Mouse (Mus musculus) CD4-positive naive resting alpha-beta T cell, adult 57 days (primary cell): ENCODE results near the gene Rorc. TPM values are rescaled to one million over a fixed set of nuclear protein-coding genes. Genes with fewer than 3 reads are reported as not detected.

Source experiments
- total RNA-seq: library from RNA; stranded (reverse); gene quantifications from one replicate; pipeline ENCODE4 v1.2.4, GENCODE M21; 2023

Rorc gene
- total RNA-seq, result 0.50 TPM

DNA sequence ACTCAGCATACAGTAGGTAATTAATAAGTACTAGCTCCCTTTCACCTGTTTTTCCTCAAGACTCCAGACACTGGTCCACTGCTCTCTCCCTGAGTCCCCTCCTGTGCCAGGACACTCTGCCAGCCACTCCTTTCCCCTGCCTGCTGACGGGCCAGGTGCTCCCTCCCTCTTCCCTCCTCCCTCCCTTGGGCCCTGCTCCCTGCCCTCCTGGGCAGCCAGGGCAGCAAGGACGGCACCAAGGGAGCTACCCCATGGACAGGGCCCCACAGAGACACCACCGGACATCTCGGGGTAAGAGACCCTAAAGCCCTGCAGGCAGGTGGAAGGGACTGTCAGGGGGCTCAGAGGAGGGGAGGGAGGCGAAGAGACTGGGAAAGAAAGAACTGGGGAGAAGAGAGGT is at the start of gene Rorc:
Gene Rorc (plus strand): TSS at position 154 of the 400 bp plus-strand sequence.

DNA sequence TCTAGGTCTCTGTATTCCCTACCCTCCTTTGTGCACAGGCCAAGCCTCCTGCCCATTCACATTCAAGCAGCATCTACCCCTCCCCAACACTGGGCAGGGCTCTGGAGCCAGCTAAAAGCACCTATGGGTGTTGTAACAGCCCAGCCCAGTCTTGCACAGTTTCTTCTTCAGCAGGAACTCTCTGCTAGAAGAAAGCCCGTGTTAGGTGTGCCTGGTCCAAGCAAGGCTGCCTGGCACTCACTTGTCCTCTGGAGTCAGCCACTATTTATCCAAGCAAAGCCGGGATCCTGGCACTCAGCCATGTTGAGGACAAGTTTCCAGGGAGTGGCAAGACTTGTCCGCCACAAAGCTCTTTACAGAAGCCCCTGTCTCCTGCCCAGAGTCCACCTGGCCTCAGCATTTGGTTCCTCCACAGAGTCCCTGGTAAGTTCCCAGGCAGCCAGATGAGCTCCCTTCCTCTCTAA is 30.6 kb upstream of the Rorc start, which contains the start of gene Them5:
Gene Them5 (plus strand): TSS at position 141 of the 464 bp plus-strand sequence.

DNA sequence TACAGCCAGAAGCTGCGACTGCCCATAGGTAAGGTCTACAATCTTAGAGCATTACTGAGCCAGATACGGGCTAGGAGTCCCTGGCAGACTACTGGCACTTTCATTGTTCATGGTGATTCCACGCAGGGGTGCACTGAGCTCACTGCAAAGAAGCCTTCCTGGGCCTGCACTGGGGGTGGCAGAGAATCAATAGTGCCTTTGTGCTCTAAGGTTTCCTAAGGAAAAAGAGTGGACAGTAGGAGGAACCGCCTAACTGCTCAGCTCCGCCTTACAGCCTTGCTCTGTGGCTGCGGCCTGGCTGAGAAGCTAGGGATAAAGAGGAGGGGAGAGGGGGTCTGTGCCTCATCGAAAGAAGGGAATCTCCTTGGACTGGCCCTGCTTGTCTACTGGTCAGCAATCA is 10.5 kb upstream of the Rorc start, which contains the start of gene C2cd4d:
Gene C2cd4d (plus strand): TSS at position 301 of the 400 bp plus-strand sequence.

DNA sequence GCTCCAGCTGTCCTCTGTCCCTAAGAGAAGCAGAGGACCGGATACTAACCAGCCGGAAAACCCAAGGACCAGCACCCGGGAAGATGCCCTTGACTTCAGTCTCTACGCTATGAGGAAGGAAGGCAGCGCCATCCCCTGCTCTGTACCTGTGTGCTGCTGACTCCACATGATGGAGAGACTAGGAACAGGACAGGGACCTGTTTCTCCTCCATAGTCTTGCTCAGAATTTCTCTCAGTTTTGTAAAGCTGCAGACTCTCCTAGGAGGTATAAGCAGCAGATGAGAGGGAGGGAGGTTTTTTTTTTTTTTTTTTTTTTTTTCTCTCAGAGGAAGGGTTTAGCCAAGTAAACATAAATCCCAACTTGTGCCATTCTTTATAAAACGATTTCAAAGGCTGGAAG is 25.6 kb downstream of the Rorc start, which contains the start of gene Lingo4:
Gene Lingo4 (plus strand): TSS at position 301 of the 400 bp plus-strand sequence.

DNA sequence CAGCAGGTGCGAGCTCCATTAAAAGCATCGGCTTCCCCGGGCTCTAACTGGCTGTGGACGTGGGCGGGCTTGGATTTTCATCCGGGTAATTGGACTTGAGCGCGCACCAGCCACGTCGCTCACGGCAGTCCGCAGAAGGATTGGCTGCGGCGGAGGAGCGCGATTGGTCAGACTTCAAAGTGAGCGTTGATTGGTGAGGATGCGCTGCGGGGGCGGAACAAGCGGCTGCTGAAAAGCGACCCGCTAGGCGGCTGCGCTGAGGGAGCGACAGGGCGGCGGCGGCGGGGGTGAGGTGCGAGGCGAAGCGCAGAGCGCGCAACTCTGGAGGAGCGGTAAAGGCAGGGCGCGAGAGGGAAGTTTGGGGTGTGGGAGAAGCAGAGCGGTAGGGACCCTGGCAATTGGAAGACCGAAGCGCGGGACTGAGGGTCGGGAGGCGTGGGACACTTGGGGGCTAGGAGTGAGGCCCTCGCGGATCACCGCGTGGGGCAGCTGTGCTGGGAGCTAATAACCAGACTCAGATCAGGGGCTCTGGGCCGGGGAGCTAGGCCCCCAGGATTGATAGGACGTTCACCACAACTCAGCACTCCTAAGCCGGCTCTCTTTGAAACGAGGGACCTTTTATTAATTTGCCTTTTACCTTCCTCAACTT is 40.6 kb downstream of the Rorc start, which contains the start of gene Tdrkh:
Gene Tdrkh (plus strand): TSS at position 243 of the 649 bp plus-strand sequence.

DNA sequence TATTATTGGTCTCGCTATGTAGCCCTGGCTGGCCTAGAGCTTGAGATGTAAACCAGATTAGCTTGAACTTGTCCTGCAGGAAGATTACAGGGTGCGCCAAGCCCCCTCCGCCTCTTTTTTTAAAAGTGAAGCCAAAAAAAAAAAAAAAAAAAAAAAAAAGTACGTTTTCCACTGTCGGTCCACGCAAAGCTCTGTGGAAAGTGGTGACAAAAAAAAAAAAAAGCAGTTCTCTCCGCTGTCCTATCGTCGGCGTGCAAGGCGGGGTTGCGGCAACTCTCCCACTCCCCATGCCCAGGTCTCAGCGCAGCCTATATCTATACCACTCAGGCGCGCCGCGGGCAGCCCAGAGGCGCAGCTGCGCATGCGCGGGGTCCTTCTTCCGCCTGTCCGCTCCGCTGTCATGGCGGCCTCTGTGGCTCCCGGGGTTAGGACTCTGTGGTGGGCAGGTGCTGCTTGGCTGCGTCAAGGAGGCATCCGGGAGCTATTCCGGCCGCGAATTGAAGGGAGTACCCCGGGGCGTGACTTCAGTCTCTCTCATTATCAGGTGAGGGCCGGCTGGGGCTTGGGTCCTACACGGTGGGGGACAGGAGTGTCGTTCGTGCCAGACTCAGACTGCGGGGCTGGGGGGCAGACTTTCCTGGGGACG is 70.5 kb downstream of the Rorc start, which contains the start of gene Mrpl9:
Gene Mrpl9 (plus strand): TSS at position 368 of the 646 bp plus-strand sequence.

DNA sequence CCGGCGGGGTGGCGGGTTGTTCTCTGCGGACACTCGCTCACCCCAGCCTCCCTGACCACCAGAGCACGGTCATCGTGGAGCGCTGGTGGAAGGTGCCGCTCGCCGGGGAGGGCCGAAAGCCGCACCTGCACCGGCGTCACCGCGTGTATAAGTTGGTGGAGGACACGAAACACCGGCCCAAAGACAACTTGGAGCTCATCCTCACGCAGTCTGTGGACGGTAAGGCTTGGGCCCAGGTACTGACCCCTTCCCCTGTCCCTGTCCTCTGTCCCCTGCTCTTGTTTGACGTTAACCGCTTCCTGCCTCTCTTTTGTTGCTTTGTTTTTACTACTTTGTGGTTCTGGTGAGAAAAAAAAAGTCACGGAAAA is 71.0 kb downstream of the Rorc start, which contains the start of gene Oaz3:
Gene Oaz3 (minus strand): TSS at position 319 of the 368 bp plus-strand sequence.

Other genes starting within 250 kb of the Rorc start
- gene Gm10696, start 194.6 kb upstream of the Rorc start, total RNA-seq, result not detected
- not detected for gene Gm5286, start 176.1 kb upstream of the Rorc start, total RNA-seq
- not detected for gene Gm4778, start 108.8 kb upstream of the Rorc start, total RNA-seq
- gene Them4, start 62.7 kb upstream of the Rorc start, total RNA-seq, result 3.4 TPM
- not detected for gene Them5, start 30.7 kb upstream of the Rorc start, total RNA-seq
- not detected for gene C2cd4d, start 10.4 kb upstream of the Rorc start, total RNA-seq
- gene Lingo4, start 25.7 kb downstream of the Rorc start, total RNA-seq, result not detected
- 4.4 TPM for gene Tdrkh, start 40.5 kb downstream of the Rorc start, total RNA-seq
- gene Mrpl9, start 70.5 kb downstream of the Rorc start, total RNA-seq, result 65.7 TPM
- not detected for gene Oaz3, start 71.1 kb downstream of the Rorc start, total RNA-seq
- gene Celf3, start 105.5 kb downstream of the Rorc start, total RNA-seq, result not detected
- gene Riiad1, start 107.5 kb downstream of the Rorc start, total RNA-seq, result 1.7 TPM
- gene Snx27, start 209.9 kb downstream of the Rorc start, total RNA-seq, result 32.2 TPM